Mouse (Mus musculus) CH12.LX (cell line): ENCODE measurements around the gene 1810043G02Rik. TPM values are rescaled to one million over a fixed set of nuclear protein-coding genes. Genes with fewer than 3 reads are reported as not detected.

Experiments
- DNase-seq: peaks from one replicate; pipeline ENCODE4 v3.0.0-alpha.2; 2013; ENCODE audit errors: extremely low read depth
- H3K27ac ChIP-seq: 2 replicates; pipeline ENCODE4 v1.5.1; 2012; ENCODE audit warnings: low read depth, mild to moderate bottlenecking, control low read depth, moderate library complexity; ENCODE audit not compliant: insufficient read depth
- H3K27me3 ChIP-seq: replicated peaks from 2 replicates; pipeline ENCODE3; 2012; ENCODE audit warnings: inconsistent platforms
- H3K36me3 ChIP-seq, 2 experiments: replicated peaks in 1 of 2; 2 replicates each; pipeline versions ENCODE3 to v1.6.1; 2012; ENCODE audit warnings: inconsistent platforms in 1 of 2, low read length in 1 of 2, mild to moderate bottlenecking in 1 of 2, mixed read lengths in 1 of 2, moderate library complexity in 1 of 2; ENCODE audit not compliant: control insufficient read depth in 1 of 2, insufficient read depth in 1 of 2
- H3K4me1 ChIP-seq, 2 experiments: 2 replicates each; pipeline ENCODE4 v1.6.1; 2012; ENCODE audit warnings: inconsistent platforms in 1 of 2, moderate library complexity in 1 of 2; ENCODE audit not compliant: insufficient read depth in 2 of 2, control insufficient read depth in 1 of 2
- H3K4me2 ChIP-seq: 2 replicates; pipeline ENCODE4 v1.6.1; 2012; ENCODE audit warnings: low read depth, mild to moderate bottlenecking, control low read depth; ENCODE audit not compliant: poor library complexity, insufficient read depth, severe bottlenecking
- H3K4me3 ChIP-seq, 3 experiments: fragments of 150-350 bp in 1 of 3; sonication (generic) in 1 of 3; replicated peaks in 1 of 3; 2 replicates each; pipeline versions ENCODE3 to v1.5.1; 2011 to 2012; ENCODE audit warnings: low read depth in 2 of 3, low read length in 2 of 3, mild to moderate bottlenecking in 2 of 3, moderate library complexity in 2 of 3, control low read depth in 1 of 3, improper control_type of control experiment in 1 of 3, inconsistent platforms in 1 of 3, mixed read lengths in 1 of 3; ENCODE audit not compliant: poor library complexity in 1 of 3
- H3K79me2 ChIP-seq: replicated peaks from 2 replicates; pipeline ENCODE4 v1.6.1; 2012; ENCODE audit warnings: mild to moderate bottlenecking, moderate library complexity; ENCODE audit not compliant: control insufficient read depth, poor library complexity, insufficient read depth, severe bottlenecking; ENCODE audit errors: extremely low read depth
- H3K9ac ChIP-seq: 2 replicates; pipeline ENCODE4 v1.6.1; 2012; ENCODE audit warnings: low read depth, mild to moderate bottlenecking, control low read depth, moderate library complexity; ENCODE audit not compliant: insufficient read depth
- H3K9me3 ChIP-seq: replicated peaks from 2 replicates; pipeline ENCODE3; 2012; ENCODE audit warnings: low read length, inconsistent platforms, mixed read lengths
- BHLHE40 ChIP-seq: IDR thresholded peaks from 2 replicates; pipeline ENCODE4 v1.6.1; 2011; ENCODE audit warnings: mild to moderate bottlenecking, low read depth, low read length, improper control_type of control experiment
- CHD1 ChIP-seq: IDR thresholded peaks from 2 replicates; pipeline ENCODE4 v1.6.1; 2012; ENCODE audit warnings: low read depth, low read length, improper control_type of control experiment, inconsistent platforms
- CHD2 ChIP-seq: IDR thresholded peaks from 2 replicates; pipeline ENCODE4 v1.6.1; 2011; ENCODE audit warnings: low read length, improper control_type of control experiment
- E2F4 ChIP-seq: IDR thresholded peaks from 2 replicates; pipeline ENCODE4 v1.6.1; 2011; ENCODE audit warnings: low read depth, low read length, improper control_type of control experiment; ENCODE audit not compliant: insufficient replicate concordance
- ELF1 ChIP-seq: IDR thresholded peaks from 2 replicates; pipeline ENCODE4 v1.6.1; 2014; ENCODE audit warnings: low read depth, mild to moderate bottlenecking, inconsistent platforms, low read length, improper control_type of control experiment
- EP300 ChIP-seq: IDR thresholded peaks from 2 replicates; pipeline ENCODE4 v1.6.1; 2011; ENCODE audit warnings: low read length, improper control_type of control experiment
- GABPA ChIP-seq: IDR thresholded peaks from 2 replicates; pipeline ENCODE4 v1.6.1; 2012; ENCODE audit warnings: low read depth, low read length, improper control_type of control experiment, inconsistent platforms; ENCODE audit not compliant: insufficient replicate concordance
- HCFC1 ChIP-seq: IDR thresholded peaks from 2 replicates; pipeline ENCODE4 v1.6.1; 2012; ENCODE audit warnings: low read depth, mild to moderate bottlenecking, inconsistent platforms, low read length, improper control_type of control experiment
- KAT2A ChIP-seq: IDR thresholded peaks from 2 replicates; pipeline ENCODE4 v1.6.1; 2012; ENCODE audit warnings: low read length, improper control_type of control experiment, inconsistent platforms; ENCODE audit not compliant: insufficient replicate concordance
- MAFK ChIP-seq: IDR thresholded peaks from 2 replicates; pipeline ENCODE4 v1.6.1; 2011; ENCODE audit warnings: low read length, improper control_type of control experiment; ENCODE audit not compliant: insufficient replicate concordance
- MAZ ChIP-seq: IDR thresholded peaks from 2 replicates; pipeline ENCODE4 v1.6.1; 2012; ENCODE audit warnings: low read depth, mild to moderate bottlenecking, inconsistent platforms, low read length, improper control_type of control experiment, moderate library complexity
- MXI1 ChIP-seq: IDR thresholded peaks from 2 replicates; pipeline ENCODE4 v1.6.1; 2011; ENCODE audit warnings: mild to moderate bottlenecking, low read depth, low read length, improper control_type of control experiment
- MYC ChIP-seq: IDR thresholded peaks from 2 replicates; pipeline ENCODE4 v1.6.1; 2011; ENCODE audit warnings: low read depth, mild to moderate bottlenecking, improper control_type of control experiment, low read length
- NELFE ChIP-seq: IDR thresholded peaks from 2 replicates; pipeline ENCODE4 v1.6.1; 2011; ENCODE audit warnings: low read depth, low read length, improper control_type of control experiment
- PAX5 ChIP-seq: IDR thresholded peaks from 2 replicates; pipeline ENCODE4 v1.6.1; 2012; ENCODE audit warnings: low read length, inconsistent platforms, mixed read lengths
- POLR2A ChIP-seq: IDR thresholded peaks from 2 replicates; pipeline ENCODE4 v1.6.1; 2011; ENCODE audit warnings: low read depth, mild to moderate bottlenecking, improper control_type of control experiment, low read length
- POLR2AphosphoS2 ChIP-seq: IDR thresholded peaks from 2 replicates; pipeline ENCODE4 v1.6.1; 2011; ENCODE audit warnings: low read depth, low read length, improper control_type of control experiment
- RAD21 ChIP-seq: IDR thresholded peaks from 2 replicates; pipeline ENCODE4 v1.6.1; 2011; ENCODE audit warnings: low read depth, mild to moderate bottlenecking, low read length, improper control_type of control experiment, moderate library complexity
- SMC3 ChIP-seq: IDR thresholded peaks from 2 replicates; pipeline ENCODE4 v1.6.1; 2011; ENCODE audit warnings: low read depth, low read length, improper control_type of control experiment
- UBTF ChIP-seq: IDR thresholded peaks from 2 replicates; pipeline ENCODE4 v1.6.1; 2012; ENCODE audit warnings: low read depth, mild to moderate bottlenecking, inconsistent platforms, low read length, improper control_type of control experiment, moderate library complexity
- USF1 ChIP-seq: IDR thresholded peaks from 2 replicates; pipeline ENCODE4 v1.6.1; 2014; ENCODE audit warnings: low read depth, mild to moderate bottlenecking, inconsistent platforms, low read length, improper control_type of control experiment
- USF2 ChIP-seq: conservative IDR thresholded peaks from 2 replicates; pipeline ENCODE4 v1.6.1; 2011; ENCODE audit warnings: low read depth, low read length, improper control_type of control experiment
- ZC3H11A ChIP-seq: IDR thresholded peaks from 2 replicates; pipeline ENCODE4 v1.6.1; 2012; ENCODE audit warnings: low read depth, mild to moderate bottlenecking, inconsistent platforms, low read length, improper control_type of control experiment
- ZKSCAN1 ChIP-seq: IDR thresholded peaks from 2 replicates; pipeline ENCODE4 v1.6.1; 2012; ENCODE audit warnings: low read depth, inconsistent platforms, low read length, improper control_type of control experiment, borderline replicate concordance
- ZMIZ1 ChIP-seq: IDR thresholded peaks from 2 replicates; pipeline ENCODE4 v1.6.1; 2012; ENCODE audit warnings: low read depth, mild to moderate bottlenecking, inconsistent platforms, low read length, improper control_type of control experiment
- ZNF384 ChIP-seq: IDR thresholded peaks from 2 replicates; pipeline ENCODE4 v1.6.1; 2012; ENCODE audit warnings: low read depth, low read length, improper control_type of control experiment, inconsistent platforms
- dilution Hi-C: fragments of 300-500 bp; cut with MboI; formaldehyde crosslinking; loops from 2 replicates; pipeline ENCODE4 v1.14.3; 2020; ENCODE audit warnings: low sequenced_read_pairs; ENCODE audit not compliant: extremely low pct_unique_long_range_greater_than_20kb, extremely low pct_ligation_motif_present
- in situ Hi-C: fragments of 300-500 bp; cut with MboI; formaldehyde crosslinking; loops from 3 replicates; pipeline ENCODE4 v1.14.3; 2019; ENCODE audit warnings: low sequenced_read_pairs, low pct_ligation_motif_present, low pct_unique_long_range_greater_than_20kb, mixed read lengths
- polyA plus RNA-seq: library from polyadenylated mRNA; unstranded; fragments of >175 nt; gene quantifications from 2 replicates; pipeline ENCODE4 v1.2.1, GENCODE M21; 2012; ENCODE audit warnings: low read depth; ENCODE audit not compliant: insufficient read length
- total RNA-seq, 2 experiments: library from RNA; depleted of rRNA; stranded (reverse); fragments of 300-350 nt in 1 of 2; fragments of >200 nt in 1 of 2; gene quantifications; 2 replicates each; pipeline ENCODE4 v1.2.3; 2012 to 2014

The 1810043G02Rik gene
- total and polyA plus RNA-seq, 3 experiments: 3.3 to 6.2 (median 4.1) TPM

GRCm38 (mm10) chr10:78004479-78005100 is 26.3 kb downstream of the 1810043G02Rik start:
- Histone ChIP-seq H3K36me3 (peaks cover 35 to 73% of the 10 kb centered on the region in 2 experiments), H3K27ac (no peak overlapping the region), H3K9ac (no peak overlapping the region), H3K27me3 (no peaks in the 10 kb centered on the region), H3K4me3 (no peak overlapping the region), H3K4me2 (no peak overlapping the region), H3K9me3 (no peaks in the 10 kb centered on the region), H3K4me1 (peaks cover 12 to 29% of the 10 kb centered on the region in 2 experiments; a peak in 3 of 4 replicates), H3K79me2 (peaks cover 14% of the 10 kb centered on the region)
- TF ChIP-seq MAZ (no peak), ZMIZ1 (no peak), UBTF (no peak), SMC3 (no peak), CHD1 (no peak), KAT2A (no peak), PAX5 (no peak), BHLHE40 (no peak), CHD2 (no peak), MAFK (no peak), ELF1 (no peak), EP300 (no peak), NELFE (no peak), USF2 (no peak), POLR2AphosphoS2 (no peak), ZNF384 (no peak), MXI1 (no peak)
- in situ Hi-C loops: no loop called here
- dilution Hi-C loops: no loop called here
- no peak for DNase-seq

- peaks cover 12 to 32% of the 10 kb centered on the region in 2 experiments; a peak in 3 of 4 replicates for H3K4me1 ChIP-seq
- H3K4me3 ChIP-seq: no peak overlapping the region
These were observed 27.6 kb downstream of the 1810043G02Rik start for GRCm38 (mm10) chr10:78005791-78006438.

More at GRCm38 (mm10) chr10:78005791-78006438, 27.6 kb downstream of the 1810043G02Rik start:
- Histone ChIP-seq H3K4me2 (no peak overlapping the region), H3K9me3 (no peaks in the 10 kb centered on the region), H3K36me3 (peaks cover 22 to 60% of the 10 kb centered on the region in 2 experiments), H3K27ac (no peak overlapping the region), H3K27me3 (peaks cover 2% of the 10 kb centered on the region), H3K9ac (no peak overlapping the region), H3K79me2 (peaks cover 14% of the 10 kb centered on the region)
- in situ Hi-C loops: no loop called here
- DNase-seq: no peak
- dilution Hi-C loops: no loop called here
- TF ChIP-seq USF1: no peak
- TF ChIP-seq E2F4: no peak
- no peak for TF ChIP-seq ZKSCAN1
- no peak for TF ChIP-seq NELFE
- no peak for TF ChIP-seq HCFC1
- no peak for TF ChIP-seq SMC3
- TF ChIP-seq ZC3H11A: no peak
- no peak for TF ChIP-seq MYC
- TF ChIP-seq ELF1: no peak
- no peak for TF ChIP-seq GABPA
- TF ChIP-seq KAT2A: no peak
- TF ChIP-seq RAD21: no peak
- no peak for TF ChIP-seq POLR2A
- TF ChIP-seq ZMIZ1: no peak
- no peak for TF ChIP-seq USF2
